Mouse (Mus musculus): ENCODE measurements around the gene Rcc1l.

DNA sequence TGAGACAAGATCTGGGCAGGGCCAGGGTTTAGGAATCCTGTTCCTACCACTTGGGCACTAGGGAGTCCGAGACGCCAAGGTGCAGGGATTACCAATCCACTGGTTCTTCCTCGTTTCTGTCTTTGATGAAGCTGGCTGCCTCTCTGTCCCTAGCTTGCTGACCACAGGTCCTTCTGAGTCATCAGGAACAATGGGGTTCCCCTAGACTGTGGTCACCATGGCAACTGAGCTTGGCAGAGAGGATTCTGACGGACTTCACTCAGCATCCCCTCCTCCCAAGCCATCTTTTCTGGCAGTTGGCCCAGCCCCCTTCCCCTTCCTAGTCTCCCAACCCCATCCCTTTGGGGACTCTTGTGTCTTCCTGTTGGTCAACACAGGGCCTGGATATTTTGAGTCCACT lies 45.0 kb downstream of the Rcc1l start:
- TF ChIP-seq GATA1 (IDR thresholded peaks at IDR 0.05; ENCODE audit: borderline replicate concordance, low read length), result no peak
- no peak for TF ChIP-seq FLI1 (IDR thresholded peaks at IDR 0.05; ENCODE audit: low read length)

Data from megakaryocyte, embryonic 14.5 days (primary cell).